Mouse (Mus musculus) layer of hippocampus, adult 2 months (tissue): ENCODE measurements around the gene Insrr. TPM values are rescaled to one million over a fixed set of nuclear protein-coding genes. Genes with fewer than 3 reads are reported as not detected.
A peak's percentile ranks its signal among the peaks of the same experiment; 100 is the strongest.

Source experiments
- DNase-seq, 2 experiments: peaks; one replicate each; pipeline ENCODE4 v3.0.0; 2022; ENCODE audit warnings: low spot score in 2 of 2
- H3K27ac ChIP-seq: fragments of 200-600 bp; 2 replicates; pipeline ENCODE4 v1.8.1; 2022
- H3K4me3 ChIP-seq: fragments of 200-600 bp; 2 replicates; pipeline ENCODE4 v1.8.1; 2022; ENCODE audit warnings: mild to moderate bottlenecking
- CTCF ChIP-seq: fragments of 200-600 bp; conservative IDR thresholded peaks from 2 replicates; pipeline ENCODE4 v1.8.1; 2022; ENCODE audit warnings: antibody characterized with exemption, mild to moderate bottlenecking, moderate library complexity
- total RNA-seq, 2 experiments: library from RNA; stranded (reverse); gene quantifications; 2 replicates each; pipeline ENCODE4 v1.2.3; 2021

Insrr gene
- total RNA-seq, 2 experiments from 2014 or later: 0.18 to 0.39 TPM

DNA sequence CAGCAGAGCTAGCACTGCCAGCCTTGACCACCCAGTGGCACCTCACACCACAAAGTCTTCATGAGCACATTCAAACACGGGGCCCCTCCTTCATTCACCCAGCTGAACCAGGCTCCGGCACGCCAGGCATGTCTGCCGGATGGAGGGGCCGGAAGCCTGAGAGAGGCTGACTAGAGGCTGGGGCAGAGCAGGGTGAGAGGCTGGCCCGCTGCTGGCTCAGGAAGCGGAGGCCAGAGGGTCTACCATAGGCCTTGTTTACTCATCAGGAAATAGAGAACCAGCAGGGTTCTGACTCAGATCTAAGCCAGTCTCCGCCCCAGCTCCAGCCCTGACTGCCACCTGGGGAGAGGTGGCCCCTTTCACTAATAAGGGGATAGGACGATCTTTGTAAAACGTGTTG, 31.7 kb upstream of the Insrr start:
- peak overlapping the region; percentile 35; the same call in 1 of the 2 replicates for H3K4me3 ChIP-seq
- no peak for DNase-seq
- peak overlapping the region; percentile 90 for H3K27ac ChIP-seq
- TF ChIP-seq CTCF: no peak

DNA sequence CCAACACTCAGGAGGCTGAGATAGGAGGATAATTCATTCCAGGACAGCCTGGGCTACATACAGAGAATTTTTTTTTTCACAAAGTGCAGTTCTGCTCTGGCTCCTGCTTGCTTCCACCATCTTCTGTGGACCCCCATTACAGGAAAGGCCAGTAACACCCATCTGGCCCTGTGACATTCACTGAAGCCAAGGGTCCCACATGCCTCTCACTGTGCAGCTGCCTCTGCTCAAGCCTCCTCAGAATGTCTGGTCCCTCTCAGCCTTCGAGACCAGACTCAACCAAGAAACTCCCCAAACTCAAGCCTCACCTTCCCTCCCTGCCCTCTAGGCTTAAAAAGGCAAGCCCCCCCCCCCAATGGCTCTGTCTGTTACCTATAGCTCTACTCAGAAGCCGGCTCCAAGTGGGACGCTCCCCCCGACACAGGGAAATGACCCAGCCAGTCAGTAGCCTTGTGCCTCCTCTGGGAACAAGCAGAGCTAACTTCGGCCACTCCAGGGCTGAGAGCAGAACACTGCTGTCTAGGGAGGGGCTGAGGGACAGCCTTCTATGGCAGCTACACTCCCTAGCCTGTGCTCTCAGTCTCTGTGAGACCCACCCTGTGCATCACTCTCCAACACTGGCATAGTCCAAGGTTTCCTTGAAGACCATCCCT, 31.0 kb upstream of the Insrr start:
- Histone ChIP-seq H3K4me3 (no peak overlapping the region), H3K27ac (peak overlapping the region; percentile 90)
- TF ChIP-seq CTCF: no peak
- no peak for DNase-seq

DNA sequence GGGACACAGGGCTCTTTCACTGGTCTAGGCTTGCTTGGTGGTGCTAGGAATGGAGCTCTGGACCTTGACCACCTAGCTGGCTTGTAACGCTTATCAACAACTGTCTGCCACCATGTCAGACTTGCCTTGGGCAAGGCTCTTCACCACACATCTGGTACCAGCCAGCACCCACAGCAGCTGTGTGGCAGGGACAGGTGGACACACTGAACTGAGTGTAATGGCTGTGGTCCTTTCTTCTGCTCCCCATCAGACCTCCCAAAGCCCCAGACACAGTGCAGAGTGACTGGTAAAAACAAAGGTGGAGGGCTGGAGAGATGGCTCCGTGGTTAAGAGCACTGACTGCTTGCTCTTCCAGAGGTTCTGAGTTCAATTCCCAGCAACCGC, 30.5 kb upstream of the Insrr start:
- H3K27ac ChIP-seq: peak overlapping the region; percentile 90

DNA sequence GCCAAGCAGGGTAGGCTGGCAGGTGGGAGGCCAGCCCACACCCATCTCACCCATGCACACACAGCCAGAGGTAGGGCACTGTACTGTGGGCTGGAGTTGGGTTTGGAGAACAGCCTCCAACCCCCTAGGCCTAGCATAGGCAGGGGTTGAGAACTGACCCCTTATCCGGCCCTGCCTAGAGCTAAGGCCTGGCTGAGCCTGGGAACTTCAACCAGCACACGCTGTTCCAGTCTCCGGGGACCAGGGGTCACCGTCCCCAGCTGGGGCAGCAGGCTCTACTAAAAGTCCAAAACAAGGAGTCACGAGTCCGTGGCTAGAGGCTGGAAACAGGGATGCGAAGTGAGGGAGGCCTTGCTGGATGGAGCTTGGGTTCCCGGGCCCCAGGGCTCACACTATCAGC, 29.0 kb upstream of the Insrr start:
- no peak for DNase-seq
- no peak for TF ChIP-seq CTCF
- Histone ChIP-seq H3K4me3 (peak overlapping the region; percentile 41; the same call in 1 of the 2 replicates), H3K27ac (peak overlapping the region; percentile 90)

More for the DNA sequence above, 30.5 kb upstream of the Insrr start:
- no peak overlapping the region for H3K4me3 ChIP-seq
- no peak for DNase-seq
- no peak for TF ChIP-seq CTCF

- no peak for DNase-seq
- Histone ChIP-seq H3K4me3 (peak overlapping the region; percentile 41), H3K27ac (peak overlapping the region; percentile 90)
- no peak for TF ChIP-seq CTCF
These were observed 28.3 kb upstream of the Insrr start for GRCm38 (mm10) chr3:87768431-87768830.

- peak; percentile 97 for TF ChIP-seq CTCF
- H3K4me3 ChIP-seq: peak overlapping the region; percentile 41
- DNase-seq: peak; percentile 41 to 54
- H3K27ac ChIP-seq: peak overlapping the region; percentile 90
These were observed 27.9 kb upstream of the Insrr start for GRCm38 (mm10) chr3:87768844-87769243.

DNA sequence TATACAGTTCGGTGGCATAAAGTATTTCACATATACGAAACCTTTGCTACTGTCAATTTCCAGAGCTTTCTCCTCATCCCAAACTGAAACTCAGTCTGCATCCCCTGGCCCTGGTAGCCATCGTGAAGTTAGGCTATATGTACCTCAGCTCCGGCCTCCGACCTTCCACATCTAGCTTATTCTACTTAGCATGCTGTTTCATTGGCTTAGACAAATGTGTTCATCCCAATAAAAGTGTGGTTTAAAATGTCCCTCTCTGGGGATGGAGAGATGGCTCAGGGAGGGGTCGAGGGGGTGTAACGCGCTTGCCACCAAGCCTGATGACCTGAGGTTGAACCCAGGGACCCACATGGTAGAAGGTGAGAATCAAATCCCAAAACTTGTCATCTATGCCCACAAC, 27.2 kb upstream of the Insrr start:
- Histone ChIP-seq H3K27ac (no peak overlapping the region), H3K4me3 (no peak overlapping the region)
- DNase-seq: no peak
- no peak for TF ChIP-seq CTCF

GRCm38 (mm10) chr3:87770280-87770679, 26.5 kb upstream of the Insrr start:
- Histone ChIP-seq H3K4me3 (no peak overlapping the region), H3K27ac (no peak overlapping the region)
- TF ChIP-seq CTCF: peak; percentile 93
- DNase-seq: peak; percentile 46 to 51

GRCm38 (mm10) chr3:87771088-87771487, 25.7 kb upstream of the Insrr start:
- Histone ChIP-seq H3K4me3 (no peak overlapping the region), H3K27ac (no peak overlapping the region)
- no peak for TF ChIP-seq CTCF
- DNase-seq: no peak

- H3K4me3 ChIP-seq: 0 out of 2 replicates have a peak overlapping the region, but pooled peaks have one; percentile 20
- no peak for TF ChIP-seq CTCF
- DNase-seq: no peak
- H3K27ac ChIP-seq: no peak overlapping the region
These were observed 18.5 kb upstream of the Insrr start for GRCm38 (mm10) chr3:87778283-87778682.

- TF ChIP-seq CTCF: no peak
- Histone ChIP-seq H3K4me3 (no peak overlapping the region), H3K27ac (no peak overlapping the region)
- DNase-seq: no peak
These were observed 17.7 kb upstream of the Insrr start for GRCm38 (mm10) chr3:87779086-87779485.

- Histone ChIP-seq H3K27ac (no peak overlapping the region), H3K4me3 (no peak overlapping the region)
- DNase-seq: no peak
- TF ChIP-seq CTCF: no peak
These were observed 13.3 kb upstream of the Insrr start for GRCm38 (mm10) chr3:87783282-87784023.

DNA sequence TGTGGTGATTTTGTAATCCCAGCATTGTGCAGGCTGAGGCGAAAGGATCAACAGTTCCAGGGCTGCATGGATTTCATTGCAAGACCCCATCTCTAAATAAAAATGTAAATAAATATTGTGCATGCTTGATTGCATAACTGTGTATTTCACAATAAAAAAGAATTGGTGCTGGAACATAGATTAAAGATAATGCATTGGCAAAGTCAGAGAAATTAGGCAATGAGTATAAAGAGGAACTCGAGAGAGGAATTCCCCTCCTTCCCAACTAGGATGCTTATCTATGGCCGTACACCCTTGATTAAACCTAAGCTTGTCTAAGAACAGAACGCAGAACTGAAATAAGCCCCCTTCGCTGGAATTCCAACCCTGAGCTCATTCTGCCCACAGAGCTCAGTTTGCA, 11.6 kb upstream of the Insrr start:
- no peak for TF ChIP-seq CTCF
- DNase-seq: no peak
- H3K27ac ChIP-seq: no peak overlapping the region
- H3K4me3 ChIP-seq: no peak overlapping the region
